Mouse (Mus musculus) cortical plate, adult 2 months (tissue): ENCODE data around the gene Alppl2. TPM values are rescaled to one million over a fixed set of nuclear protein-coding genes. Genes with fewer than 3 reads are reported as not detected.
A peak's percentile ranks its signal among the peaks of the same experiment; 100 is the strongest.

Experiments used
- H3K27ac ChIP-seq: fragments of 200-500 bp; 2 replicates; pipeline ENCODE4 v1.5.1; 2012; ENCODE audit warnings: low read length, control low read depth, inconsistent platforms; ENCODE audit not compliant: insufficient read depth
- H3K4me1 ChIP-seq: fragments of 200-500 bp; 2 replicates; pipeline ENCODE4 v1.6.1; 2011; ENCODE audit warnings: low read length; ENCODE audit not compliant: control insufficient read depth, insufficient read depth
- H3K4me3 ChIP-seq: fragments of 200-500 bp; 2 replicates; pipeline ENCODE4 v1.5.1; 2011; ENCODE audit warnings: mild to moderate bottlenecking, low read length, control low read depth; ENCODE audit not compliant: insufficient read depth
- CTCF ChIP-seq: fragments of 200-500 bp; IDR thresholded peaks from 2 replicates; pipeline ENCODE4 v1.5.1; 2011; ENCODE audit warnings: mild to moderate bottlenecking, control low read depth, low read length; ENCODE audit not compliant: insufficient read depth; ENCODE audit errors: extremely low read depth
- POLR2A ChIP-seq: fragments of 200-500 bp; IDR thresholded peaks from 2 replicates; pipeline ENCODE4 v1.6.1; 2011; ENCODE audit warnings: mild to moderate bottlenecking, low read length, control low read depth; ENCODE audit not compliant: insufficient read depth; ENCODE audit errors: extremely low read depth
- polyA plus RNA-seq: library from polyadenylated mRNA; depleted of rRNA; stranded (reverse); fragments of >200 nt; gene quantifications from 2 replicates; pipeline ENCODE4 v1.2.3, GENCODE M21; 2012; rRNA removed

Alppl2 gene
- polyA plus RNA-seq, 1 experiment: not detected

GRCm38 (mm10) chr1:87051369-87051768 is 38.4 kb downstream of the Alppl2 start:
- Histone ChIP-seq H3K4me1 (no peaks in the 10 kb centered on the region), H3K4me3 (no peak overlapping the region), H3K27ac (no peak overlapping the region)
- no peak for TF ChIP-seq CTCF
- TF ChIP-seq POLR2A: no peak

- no peak overlapping the region for H3K4me3 ChIP-seq
- no peak overlapping the region for H3K27ac ChIP-seq
- no peak for TF ChIP-seq CTCF
- TF ChIP-seq POLR2A: no peak
- H3K4me1 ChIP-seq: no peaks in the 10 kb centered on the region
These were observed 39.0 kb downstream of the Alppl2 start for GRCm38 (mm10) chr1:87050700-87051099.

- Histone ChIP-seq H3K4me1 (no peaks in the 10 kb centered on the region), H3K4me3 (no peak overlapping the region), H3K27ac (no peak overlapping the region)
- TF ChIP-seq CTCF (no peak), POLR2A (no peak)
These were observed 39.7 kb downstream of the Alppl2 start for GRCm38 (mm10) chr1:87050072-87050471.

- no peak for TF ChIP-seq POLR2A
- peak; percentile 97 for TF ChIP-seq CTCF
- no peak overlapping the region for H3K27ac ChIP-seq
- no peak overlapping the region for H3K4me3 ChIP-seq
- H3K4me1 ChIP-seq: no peaks in the 10 kb centered on the region
These were observed 47.8 kb downstream of the Alppl2 start for GRCm38 (mm10) chr1:87041814-87042438.

- Histone ChIP-seq H3K4me3 (no peak overlapping the region), H3K27ac (no peak overlapping the region), H3K4me1 (no peaks in the 10 kb centered on the region)
- TF ChIP-seq POLR2A (no peak), CTCF (peak; percentile 69)
These were observed 48.6 kb downstream of the Alppl2 start for GRCm38 (mm10) chr1:87041119-87041518.

GRCm38 (mm10) chr1:87038477-87039070 is 51.2 kb downstream of the Alppl2 start:
- Histone ChIP-seq H3K4me1 (no peaks in the 10 kb centered on the region), H3K27ac (no peak overlapping the region), H3K4me3 (no peak overlapping the region)
- no peak for TF ChIP-seq CTCF
- no peak for TF ChIP-seq POLR2A

Other genes starting within 250 kb of the Alppl2 start
- gene Alpi, start 11.7 kb upstream of the Alppl2 start, polyA plus RNA-seq: not detected in 2 replicates
- gene Akp3, start 35.0 kb upstream of the Alppl2 start, polyA plus RNA-seq: not detected in 2 replicates
- 2.3 and 3.9 TPM in 2 replicates for gene Ecel1, start 66.6 kb upstream of the Alppl2 start, polyA plus RNA-seq
- 0.13 and 0.40 TPM in 2 replicates for gene Prss56, start 93.4 kb upstream of the Alppl2 start, polyA plus RNA-seq
- not detected in 2 replicates for gene Chrnd, start 100.7 kb upstream of the Alppl2 start, polyA plus RNA-seq
- not detected in 2 replicates for gene Chrng, start 114.7 kb upstream of the Alppl2 start, polyA plus RNA-seq
- gene Eif4e2, start 124.0 kb upstream of the Alppl2 start, polyA plus RNA-seq: 53.7 and 55.6 TPM in 2 replicates
- 30.0 and 36.5 TPM in 2 replicates for gene Efhd1, start 174.4 kb upstream of the Alppl2 start, polyA plus RNA-seq
- 54.3 and 55.8 TPM in 2 replicates for gene Gigyf2, start 237.1 kb upstream of the Alppl2 start, polyA plus RNA-seq